Mouse (Mus musculus) liver, embryonic 14.5 days (tissue): ENCODE measurements around the gene Chd1l.

Source experiments
- CTCF ChIP-seq: IDR thresholded peaks from 2 replicates; pipeline ENCODE4 v1.5.1; 2016; ENCODE audit warnings: antibody characterized with exemption, low read depth, control low read depth
- EP300 ChIP-seq: IDR thresholded peaks from 2 replicates; pipeline ENCODE4 v1.6.1; 2016; ENCODE audit warnings: antibody characterized with exemption, low read depth

GRCm38 (mm10) chr3:97538634-97539033, 71.4 kb downstream of the Chd1l start:
- TF ChIP-seq CTCF (no peak), EP300 (no peak)
